Mouse (Mus musculus): ENCODE measurements around the gene Pisd.

Pisd gene

GRCm38 (mm10) chr5:32706226-32706780, 79.1 kb downstream of the Pisd start:
- no peak for DNase-seq

- no peak for DNase-seq
Observed at GRCm38 (mm10) chr5:32697208-32697867, 88.1 kb downstream of the Pisd start.

- DNase-seq = no peak
Observed at GRCm38 (mm10) chr5:32693411-32693810, 92.0 kb downstream of the Pisd start.

All from cerebellum, adult 18-20 months (tissue).